Mouse (Mus musculus) stomach, embryonic 16.5 days (tissue): ENCODE measurements around the gene Il5. TPM values are rescaled to one million over a fixed set of nuclear protein-coding genes. Genes with fewer than 3 reads are reported as not detected.
A peak's percentile ranks its signal among the peaks of the same experiment; 100 is the strongest.

ENCODE experiments used
- ATAC-seq: fragments of 200-750 bp; cut with Nextera tagmentation; 2 replicates; pipeline ENCODE4 v1.8.0; 2017; ENCODE audit warnings: moderate number of reproducible peaks, moderate TSS enrichment; ENCODE audit not compliant: insufficient read depth, low FRiP score
- H3K27ac ChIP-seq: fragments of 300-500 bp; sonication (generic); 2 replicates; pipeline ENCODE4 v1.5.1; 2014; ENCODE audit warnings: low read length
- H3K27me3 ChIP-seq: fragments of 300-500 bp; sonication (generic); 2 replicates; pipeline ENCODE4 v1.6.1; 2014; ENCODE audit warnings: low read length, control low read depth, mixed read lengths; ENCODE audit not compliant: control insufficient read depth, insufficient read depth
- H3K36me3 ChIP-seq: fragments of 300-500 bp; sonication (generic); 2 replicates; pipeline ENCODE4 v1.6.1; 2014; ENCODE audit warnings: low read length; ENCODE audit not compliant: control insufficient read depth, insufficient read depth
- H3K4me1 ChIP-seq: fragments of 300-500 bp; sonication (generic); 2 replicates; pipeline ENCODE4 v1.6.1; 2014; ENCODE audit warnings: low read length, control low read depth, mixed read lengths; ENCODE audit not compliant: control insufficient read depth, insufficient read depth
- H3K4me2 ChIP-seq: fragments of 300-500 bp; sonication (generic); 2 replicates; pipeline ENCODE4 v1.6.1; 2014; ENCODE audit warnings: low read depth, low read length, mixed read lengths
- H3K4me3 ChIP-seq: fragments of 300-500 bp; sonication (generic); replicated peaks from 2 replicates; pipeline ENCODE4 v1.5.1; 2014; ENCODE audit warnings: mild to moderate bottlenecking, low read length
- H3K9ac ChIP-seq: fragments of 300-500 bp; sonication (generic); 2 replicates; pipeline ENCODE4 v1.6.1; 2014; ENCODE audit warnings: low read length
- H3K9me3 ChIP-seq: fragments of 300-500 bp; sonication (generic); replicated peaks from 2 replicates; pipeline ENCODE4 v1.6.1; 2016; ENCODE audit warnings: low read length, control low read depth; ENCODE audit not compliant: control insufficient read depth
- whole genome bisulfite sequencing: fragments of 180-500 bp; shearing (Covaris S2); extraction: QIAGEN DNeasy Blood & Tissue Kit; methylation state at CpG from one replicate; pipeline ENCODE4 v1.1.7; 2014; 5-methylcytosine and 5-hydroxymethylcytosine counted together
- microRNA-seq: library from miRNA; unstranded; fragments of <30 nt; microRNA quantifications from one replicate; pipeline ENCODE4, GENCODE M21; 2016
- polyA plus RNA-seq: library from polyadenylated mRNA; unstranded; fragments of >200 nt; fragmentation: Nextera tagmentation; extraction: Ambion mirVana; gene quantifications from 2 replicates; pipeline ENCODE4 v1.2.1, GENCODE M21; 2015

Gene Il5
- polyA plus RNA-seq, 1 experiment from 2014 or later, result not detected

GRCm38 (mm10) chr11:53772536-53772935 lies 51.9 kb downstream of the Il5 start:
- H3K4me2 ChIP-seq, result peak overlapping the region; percentile 78; the same call in 1 of the 2 replicates
- no peak overlapping the region for H3K4me3 ChIP-seq
- H3K4me1 ChIP-seq, result peaks cover 16% of the 10 kb centered on the region
- peaks cover 6% of the 10 kb centered on the region; the same call in 1 of the 2 replicates for H3K36me3 ChIP-seq
- no peak overlapping the region for H3K9ac ChIP-seq
- WGBS, result 79% methylated on average over 9 of the region's 9 CpGs
- H3K9me3 ChIP-seq, result no peaks in the 10 kb centered on the region
- no peak overlapping the region for H3K27ac ChIP-seq
- no peaks in the 10 kb centered on the region for H3K27me3 ChIP-seq
- no peak for ATAC-seq

DNA sequence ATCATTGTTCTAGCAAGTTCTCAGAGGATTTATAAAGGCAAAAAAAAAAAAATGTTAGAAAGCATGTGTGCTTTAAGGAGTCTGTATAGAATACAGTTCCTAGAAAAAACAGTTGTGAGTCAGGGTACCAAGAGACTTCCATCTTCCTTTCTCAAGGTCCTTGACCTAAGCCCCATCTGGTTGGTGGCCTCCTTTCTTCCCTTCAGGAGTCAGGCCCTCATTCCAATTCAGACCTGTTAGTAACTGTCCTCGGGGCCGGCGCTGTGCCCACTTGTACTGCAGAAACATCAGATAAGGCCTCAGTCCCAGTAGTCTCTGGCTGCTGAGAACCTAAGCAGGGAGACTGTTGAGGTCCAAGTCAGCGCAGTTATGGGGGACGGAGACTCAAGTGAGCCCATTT lies 52.5 kb downstream of the Il5 start, which contains the start of gene Gm17334:
TSS of gene Gm17334 (minus strand) at position 101 of the 400 bp plus-strand sequence.
- 95% methylated on average over 5 of the region's 5 CpGs for WGBS

DNA sequence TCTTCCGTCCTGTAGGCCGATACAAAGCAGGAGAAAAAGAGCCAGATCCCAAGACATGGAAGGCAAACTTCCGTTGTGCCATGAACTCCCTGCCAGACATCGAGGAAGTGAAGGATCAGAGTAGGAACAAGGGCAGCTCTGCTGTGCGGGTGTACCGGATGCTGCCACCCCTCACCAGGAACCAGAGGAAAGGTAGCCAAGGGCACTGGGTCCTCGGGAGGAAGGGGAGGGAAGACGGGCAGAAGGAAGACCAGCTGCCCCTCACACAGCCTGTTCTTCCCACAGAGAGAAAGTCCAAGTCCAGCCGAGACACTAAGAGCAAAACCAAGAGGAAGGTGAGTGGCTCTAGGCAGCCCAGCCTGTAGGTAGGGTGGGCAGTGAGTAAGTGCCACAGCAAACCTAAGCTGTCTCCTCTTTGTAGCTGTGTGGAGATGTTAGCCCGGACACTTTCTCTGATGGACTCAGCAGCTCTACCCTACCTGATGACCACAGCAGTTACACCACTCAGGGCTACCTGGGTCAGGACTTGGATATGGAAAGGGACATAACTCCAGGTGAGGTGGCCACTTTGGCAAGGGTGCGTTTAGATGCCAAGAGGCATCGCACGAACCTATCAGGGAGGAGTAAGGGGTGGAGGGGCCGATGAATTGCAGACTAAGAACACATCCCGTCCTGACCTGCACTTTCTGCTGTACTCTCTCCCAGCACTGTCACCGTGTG lies 53.2 kb downstream of the Il5 start:
- H3K4me2 ChIP-seq, result no peak overlapping the region
- H3K27ac ChIP-seq, result no peak overlapping the region
- no peak overlapping the region for H3K9ac ChIP-seq
- H3K27me3 ChIP-seq, result no peaks in the 10 kb centered on the region
- no peaks in the 10 kb centered on the region for H3K9me3 ChIP-seq
- H3K36me3 ChIP-seq, result peaks cover 6% of the 10 kb centered on the region; the same call in 1 of the 2 replicates
- no peak for ATAC-seq
- peaks cover 16% of the 10 kb centered on the region for H3K4me1 ChIP-seq
- 91% methylated on average over 16 of the region's 16 CpGs for WGBS
- no peak overlapping the region for H3K4me3 ChIP-seq

More for the DNA sequence above, 52.5 kb downstream of the Il5 start, which contains the start of gene Gm17334:
- no peak within 1 kb of the TSS for H3K27ac ChIP-seq
- no peaks in the 10 kb centered on the region for H3K9me3 ChIP-seq
- H3K4me3 ChIP-seq, result no peak within 1 kb of the TSS
- peak within 1 kb of the TSS; percentile 78 for H3K4me2 ChIP-seq
- peaks cover 16% of the 10 kb centered on the region for H3K4me1 ChIP-seq
- no peaks in the 10 kb centered on the region for H3K27me3 ChIP-seq
- peaks cover 6% of the 10 kb centered on the region; the same call in 1 of the 2 replicates for H3K36me3 ChIP-seq
- H3K9ac ChIP-seq, result no peak within 1 kb of the TSS
- no peak for ATAC-seq

Small RNA genes within 50 kb of the gene (microRNA-seq; reads per million reads assigned to microRNA genes)
- gene Mir7671, result not detected

Other genes starting within 250 kb of the Il5 start
- not detected in 2 replicates for gene Gm9945, start 240.6 kb upstream of the Il5 start, polyA plus RNA-seq
- gene Sowaha, start 240.5 kb upstream of the Il5 start, polyA plus RNA-seq, result 0.46 and 0.58 TPM in 2 replicates
- gene Sept8, start 201.5 kb upstream of the Il5 start, polyA plus RNA-seq, result 33.8 and 34.4 TPM in 2 replicates
- gene Kif3a, start 153.4 kb upstream of the Il5 start, polyA plus RNA-seq, result 53.5 and 57.0 TPM in 2 replicates
- gene Il4, start 102.1 kb upstream of the Il5 start, polyA plus RNA-seq, result 0.95 and 1.1 TPM in 2 replicates
- gene Il13, start 86.1 kb upstream of the Il5 start, polyA plus RNA-seq, result not detected in 2 replicates
- gene Rad50, start 13.5 kb upstream of the Il5 start, polyA plus RNA-seq, result 25.2 and 27.8 TPM in 2 replicates
- gene Irf1, start 49.2 kb downstream of the Il5 start, polyA plus RNA-seq, result 25.8 and 29.4 TPM in 2 replicates
- 0.51 TPM in 1 of 2 replicates, not detected in the other for gene Gm17334, start 52.4 kb downstream of the Il5 start, polyA plus RNA-seq
- 2.0 and 2.4 TPM in 2 replicates for gene Gm12216, start 138.5 kb downstream of the Il5 start, polyA plus RNA-seq
- gene Slc22a5, start 170.9 kb downstream of the Il5 start, polyA plus RNA-seq, result 9.4 and 10.7 TPM in 2 replicates